Mouse (Mus musculus) ovary, postnatal 14 days (tissue): ENCODE results near the gene Pfdn4.
"Not testable (repeated sequence)": the region's sequence is repeated elsewhere in the genome, so short reads cannot be mapped to it uniquely, and the experiment has no call there.

Experiments
- DNase-seq: peaks from one replicate; pipeline ENCODE4 v3.0.0; 2022; ENCODE audit warnings: low spot score

Pfdn4 gene

DNA sequence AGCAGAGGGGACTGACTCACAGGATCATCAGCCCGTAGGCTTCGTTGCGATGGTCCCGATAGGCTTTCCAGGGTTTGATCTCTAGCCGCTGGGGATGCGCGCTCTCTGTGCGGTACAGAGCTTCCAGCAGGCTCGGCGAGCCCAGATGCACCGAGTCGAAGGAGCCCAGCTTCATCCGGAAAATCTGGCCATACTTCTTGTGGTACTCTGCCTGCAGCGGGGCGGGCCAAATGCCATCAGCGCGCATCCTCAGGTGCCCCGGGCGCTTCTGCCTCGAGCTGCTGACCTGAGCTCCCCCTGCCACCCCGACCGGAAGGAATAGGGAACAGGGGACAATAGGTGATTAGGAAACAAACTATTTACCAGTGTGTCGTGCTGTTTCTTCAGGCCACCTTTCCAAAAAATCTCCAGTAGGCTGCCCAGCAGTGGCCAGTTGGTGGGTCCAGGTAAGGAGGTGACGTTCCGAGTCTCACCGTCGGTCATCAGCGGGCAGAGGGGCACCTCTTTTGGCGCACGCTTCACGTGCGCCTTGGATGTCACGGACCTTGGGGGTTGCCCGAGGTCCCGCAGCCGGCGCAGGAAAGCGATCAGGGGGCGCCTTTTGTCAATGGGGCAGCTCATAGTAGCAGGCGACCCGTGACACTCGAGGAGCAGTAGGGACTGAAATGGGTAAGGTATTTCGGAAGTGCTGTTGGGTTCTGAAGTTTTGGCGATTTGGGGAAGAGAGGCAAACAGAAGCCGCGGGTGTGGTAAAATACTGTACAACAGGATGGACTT lies at the start of gene Pfdn4:
Gene Pfdn4 (plus strand): TSS at position 275 of the 777 bp plus-strand sequence.
- no peak for DNase-seq

DNA sequence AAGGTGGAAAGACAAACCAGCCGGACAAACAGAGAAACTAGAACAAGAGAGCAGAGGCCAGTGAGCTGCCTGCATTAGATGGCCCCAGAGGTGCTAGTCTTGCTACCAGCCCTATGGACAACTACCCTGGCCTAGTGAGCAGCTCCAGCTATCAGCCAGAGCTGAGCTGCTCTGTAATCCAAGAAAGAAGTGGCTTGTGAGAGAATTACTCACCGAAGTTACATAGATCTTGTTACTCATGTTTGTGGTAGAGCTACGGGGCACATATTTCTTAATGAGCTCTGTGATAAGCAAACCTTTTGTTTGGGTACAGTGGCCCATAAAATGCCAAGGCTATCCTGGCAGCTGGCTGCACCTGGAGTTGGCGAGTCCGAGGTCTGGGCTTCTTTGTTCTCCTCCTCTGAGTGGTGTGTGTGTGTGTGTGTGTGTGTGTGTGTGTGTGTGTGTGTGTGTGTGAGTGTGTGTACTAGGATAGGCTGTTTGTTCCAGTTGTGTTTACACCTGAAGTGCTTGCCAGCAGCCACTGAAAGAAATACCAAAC lies 49.3 kb upstream of the Pfdn4 start:
- no peak for DNase-seq

DNA sequence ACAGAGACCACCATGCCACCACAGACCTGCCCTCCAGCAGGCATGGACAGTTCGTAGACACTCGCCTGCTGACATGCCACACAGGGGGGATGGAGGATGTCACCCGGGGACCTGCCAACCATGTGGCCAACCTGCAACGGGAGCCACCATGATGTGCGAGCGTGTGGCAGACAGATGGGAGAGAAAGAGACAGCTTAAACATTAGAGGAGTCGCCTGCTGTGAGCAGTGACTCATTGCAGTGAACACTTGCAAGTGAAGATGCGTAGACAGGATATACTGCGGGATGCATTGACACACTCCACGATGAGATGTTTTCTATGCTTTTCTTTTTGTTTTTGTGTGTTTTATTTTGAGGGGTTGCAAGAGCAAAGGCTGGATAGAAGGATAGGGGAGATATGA lies 48.6 kb upstream of the Pfdn4 start:
- DNase-seq, result no peak

GRCm38 (mm10) chr2:170450933-170451332 lies 45.3 kb upstream of the Pfdn4 start:
- DNase-seq, result peak; percentile 77

GRCm38 (mm10) chr2:170453809-170454208 lies 42.4 kb upstream of the Pfdn4 start:
- not testable (repeated sequence) for DNase-seq

GRCm38 (mm10) chr2:170459183-170459582 lies 37.0 kb upstream of the Pfdn4 start:
- DNase-seq, result no peak

DNA sequence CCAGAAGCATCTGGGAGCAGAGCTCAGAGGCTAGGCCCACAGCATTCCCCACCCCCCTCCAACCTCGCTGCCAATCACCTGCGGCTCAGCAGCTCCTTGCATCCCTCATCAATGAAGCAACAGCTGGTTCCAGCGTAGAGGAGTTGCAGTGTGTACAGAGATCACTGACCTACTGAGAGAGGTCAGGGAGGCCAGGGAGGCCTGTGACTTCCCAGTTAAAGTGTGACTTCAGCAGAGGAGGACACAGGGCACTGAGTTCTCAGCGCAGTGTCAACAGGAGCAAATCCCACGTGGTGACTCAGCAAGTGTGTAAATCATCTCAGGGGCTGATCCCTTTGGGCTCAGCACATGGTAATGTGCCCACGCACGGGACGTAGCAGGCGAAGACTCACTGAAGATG lies 36.4 kb upstream of the Pfdn4 start:
- DNase-seq, result no peak

DNA sequence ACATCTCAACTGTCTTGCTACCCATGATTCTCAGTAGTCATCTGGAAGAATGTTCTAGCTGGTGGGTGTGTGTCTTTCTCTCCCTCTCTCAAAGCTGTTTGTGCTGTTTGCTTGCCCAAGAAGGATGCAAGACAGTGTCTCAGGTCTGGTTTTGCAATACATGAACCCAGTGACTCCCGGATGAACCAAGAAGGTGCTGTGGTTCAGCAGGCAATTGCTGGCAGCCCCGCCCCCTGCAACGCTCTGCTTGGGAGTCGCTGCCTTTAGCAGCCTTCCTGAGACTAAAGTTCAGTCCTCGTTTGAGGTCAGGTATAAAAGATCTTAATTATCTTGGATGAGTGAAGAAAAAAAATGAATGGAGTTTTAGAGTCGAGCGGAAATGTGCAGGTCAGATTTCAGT lies 34.6 kb upstream of the Pfdn4 start:
- DNase-seq, result no peak

DNA sequence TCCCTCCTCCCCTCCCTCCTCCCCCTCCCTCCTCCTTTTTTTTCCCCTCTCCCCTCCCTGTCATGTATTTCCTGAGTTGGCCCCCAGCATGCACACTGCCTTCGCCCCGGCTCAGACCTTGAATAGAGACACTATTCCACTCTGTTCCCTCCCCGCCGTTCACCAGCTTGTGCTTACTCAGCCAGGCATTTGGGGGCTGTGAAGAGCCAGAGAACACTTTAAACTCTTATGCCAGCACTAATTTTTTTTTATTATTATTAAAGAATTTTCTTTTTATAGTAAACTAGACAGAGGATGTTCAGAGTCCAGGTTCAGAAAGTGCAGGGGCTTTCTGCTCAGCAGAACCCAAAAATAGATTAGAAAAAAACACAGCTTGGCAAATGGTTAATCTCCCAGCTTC lies 31.4 kb upstream of the Pfdn4 start:
- no peak for DNase-seq

- DNase-seq, result no peak
These were observed 28.2 kb upstream of the Pfdn4 start for GRCm38 (mm10) chr2:170468009-170468408.

GRCm38 (mm10) chr2:170469616-170470308 lies 26.5 kb upstream of the Pfdn4 start:
- DNase-seq, result no peak

DNA sequence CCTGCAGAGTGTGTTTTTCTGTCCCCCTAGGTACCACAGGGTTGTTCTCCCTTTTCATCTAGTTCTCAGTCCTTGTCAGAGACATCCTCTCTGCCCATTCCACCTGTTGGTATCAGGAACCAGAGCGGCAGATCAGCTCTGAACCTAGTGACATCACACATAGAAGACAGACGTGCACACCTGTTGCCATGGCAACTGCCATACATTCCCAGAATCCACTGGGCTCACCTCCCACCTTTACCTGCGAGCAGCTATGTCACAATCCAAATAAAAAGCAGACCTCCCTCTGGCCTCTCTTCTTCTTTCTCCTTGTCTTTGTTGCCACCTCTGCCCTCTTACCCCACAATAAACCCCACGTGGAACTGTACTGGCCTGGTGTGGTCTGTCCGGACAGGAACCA lies 25.6 kb upstream of the Pfdn4 start:
- no peak for DNase-seq

DNA sequence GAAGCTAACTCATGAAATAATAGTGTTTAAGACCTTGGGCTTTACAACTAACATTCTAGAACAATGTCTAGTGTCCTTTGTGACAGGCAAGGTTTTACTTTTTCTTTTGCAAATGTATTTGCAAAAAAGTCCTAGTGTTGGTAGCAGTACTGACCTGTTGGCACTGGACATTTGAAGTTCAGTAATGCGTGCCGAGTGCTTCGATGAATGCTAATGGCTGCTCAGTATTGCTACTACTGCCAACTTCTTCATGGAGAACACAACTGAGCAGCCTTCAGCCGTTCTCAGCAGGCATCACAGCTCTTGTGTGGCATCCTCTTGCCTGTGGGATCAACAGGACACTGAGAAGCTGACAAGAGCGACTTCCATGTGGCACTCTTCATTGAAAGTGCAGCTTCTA lies 22.1 kb upstream of the Pfdn4 start:
- DNase-seq, result no peak

DNA sequence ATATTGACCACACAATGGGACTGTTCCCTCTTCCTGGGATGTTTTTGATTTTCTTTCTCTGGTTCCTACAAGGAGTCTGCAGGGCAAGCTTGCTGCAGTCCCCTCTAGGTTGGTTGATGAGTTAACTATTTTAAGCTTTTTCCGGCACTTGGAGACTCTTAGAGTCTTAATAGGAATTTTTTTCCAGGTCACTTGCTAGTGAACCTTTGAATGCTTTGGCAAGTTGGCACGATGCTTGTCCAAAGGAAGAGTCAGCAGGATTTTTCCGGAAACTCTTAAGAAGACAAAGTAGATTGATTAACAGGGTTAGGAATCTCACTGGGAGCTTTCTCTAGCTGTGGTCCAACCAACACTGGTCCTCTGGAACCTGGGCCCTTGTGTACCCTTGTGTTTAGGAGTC lies 21.1 kb upstream of the Pfdn4 start:
- DNase-seq, result no peak

- DNase-seq, result no peak
These were observed 20.0 kb upstream of the Pfdn4 start for GRCm38 (mm10) chr2:170476215-170476614.

- DNase-seq, result no peak
These were observed 19.6 kb upstream of the Pfdn4 start for GRCm38 (mm10) chr2:170476643-170477042.

DNA sequence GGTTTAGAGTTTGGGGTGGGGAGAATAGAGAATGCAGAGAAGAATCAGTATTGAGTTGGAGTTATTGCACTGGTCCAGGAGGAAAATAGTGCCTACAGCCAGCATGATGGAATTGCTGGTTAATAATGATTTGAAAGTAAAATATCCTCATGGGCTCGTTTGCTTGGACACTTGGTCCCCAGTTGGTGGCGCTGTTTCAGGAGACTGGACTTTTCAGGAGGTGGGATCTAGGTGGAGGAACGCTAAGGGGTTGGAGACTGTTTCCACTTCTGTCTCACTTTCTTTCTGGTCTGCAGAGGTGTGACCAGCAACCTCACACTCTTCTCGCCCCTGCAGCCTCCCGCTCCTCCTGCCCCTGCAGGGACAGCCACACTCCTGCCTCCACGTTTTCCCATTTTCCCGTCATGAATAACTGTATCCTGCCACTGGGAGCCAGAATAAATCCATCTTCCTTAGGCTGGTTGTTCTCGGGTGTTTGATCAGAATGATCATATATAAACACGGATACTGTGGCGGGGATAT lies 14.1 kb upstream of the Pfdn4 start:
- no peak for DNase-seq

GRCm38 (mm10) chr2:170483914-170484313 lies 12.3 kb upstream of the Pfdn4 start:
- no peak for DNase-seq

DNA sequence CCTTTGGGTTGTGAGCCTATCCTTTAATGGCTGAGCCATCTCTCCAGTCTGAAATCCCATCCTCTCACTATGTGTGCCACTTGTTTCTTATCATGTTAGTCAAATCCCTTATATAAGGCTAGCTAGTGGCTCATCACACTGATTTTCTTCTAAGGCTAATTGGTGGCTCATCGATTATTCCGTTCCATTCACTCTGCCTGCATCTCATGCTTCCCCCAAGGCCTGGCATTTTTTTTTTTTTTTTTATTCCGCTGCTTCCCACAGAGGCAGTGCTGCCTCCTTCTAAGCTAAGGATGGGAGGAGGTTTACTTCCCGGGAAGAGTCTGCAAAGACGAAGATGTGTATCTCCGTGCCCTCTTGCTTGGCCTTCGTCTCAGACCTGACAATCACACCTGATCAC lies 9.0 kb upstream of the Pfdn4 start:
- no peak for DNase-seq

DNA sequence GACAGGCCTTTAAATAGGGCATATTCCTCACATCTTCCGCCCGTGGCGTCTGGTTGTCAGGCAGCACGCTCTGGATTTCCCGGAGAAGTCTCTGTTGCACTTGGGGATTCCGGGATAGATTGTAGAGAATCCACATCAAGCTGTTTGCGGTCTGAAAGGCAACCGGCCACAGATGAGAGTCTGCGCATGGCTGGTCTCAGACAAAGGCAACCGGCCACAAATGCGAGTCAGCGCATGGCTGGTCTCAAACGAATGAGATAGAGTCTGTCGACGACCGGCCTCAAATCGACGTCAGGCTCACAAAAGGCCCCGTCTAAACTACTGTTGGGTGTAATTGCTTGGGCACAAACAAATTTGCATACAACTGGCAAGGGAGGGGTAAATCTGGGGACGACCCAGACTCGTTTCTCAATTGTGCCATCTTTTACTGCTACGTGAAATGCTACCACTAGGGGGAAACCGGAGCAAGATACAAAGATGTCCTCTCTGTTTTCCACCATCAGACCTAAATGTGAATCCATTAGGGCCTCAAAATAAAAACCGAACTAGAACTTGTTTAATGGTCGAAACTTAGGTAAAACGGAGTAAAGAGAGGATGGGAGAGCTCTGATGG lies 8.2 kb upstream of the Pfdn4 start:
- no peak for DNase-seq

DNA sequence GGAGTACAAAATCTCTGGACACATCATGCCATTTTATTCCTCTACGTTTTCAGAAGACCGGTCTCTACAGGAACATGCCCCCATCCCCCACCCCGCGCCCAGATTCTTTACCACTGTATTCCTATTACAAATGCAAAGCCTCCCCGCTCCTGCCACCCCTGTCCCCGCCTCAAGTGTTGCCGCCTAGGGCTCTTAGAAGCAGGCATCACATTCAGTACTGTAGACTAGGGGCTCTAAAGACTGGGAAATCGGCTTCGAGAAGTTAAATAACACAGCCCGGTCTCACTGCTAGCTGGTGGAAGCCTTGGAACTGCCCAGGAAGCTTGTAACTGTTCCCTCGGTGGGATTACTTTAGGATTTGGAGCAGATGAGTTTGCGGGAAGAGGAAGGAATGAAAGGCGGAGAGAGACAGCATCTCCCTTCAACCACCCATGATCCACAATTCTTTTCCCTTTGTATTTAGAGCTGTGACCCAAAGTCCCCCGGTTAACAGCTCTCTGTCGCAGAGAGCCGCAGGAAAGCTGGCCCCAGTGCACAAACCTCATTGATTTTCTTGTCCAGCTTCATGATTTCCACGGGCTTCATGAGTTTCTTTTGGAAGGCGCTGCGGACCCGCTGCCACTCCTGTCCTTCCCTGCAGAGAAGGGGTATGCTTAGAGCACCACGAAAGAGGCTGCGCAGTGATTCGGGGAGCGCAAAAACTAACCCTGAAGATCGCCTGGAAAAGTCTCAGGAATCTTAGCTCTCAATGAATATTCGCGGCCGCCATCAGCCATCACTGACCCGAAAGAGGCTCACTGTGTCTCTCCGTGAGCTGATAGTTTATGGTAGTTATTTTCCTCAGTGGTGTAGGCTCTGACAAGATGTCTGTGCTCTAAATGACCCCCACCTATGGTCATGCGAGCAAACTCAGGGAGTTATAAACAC lies 1.2 kb upstream of the Pfdn4 start:
- no peak for DNase-seq
